Mouse (Mus musculus): ENCODE data around the gene Sult2b1.

- TF ChIP-seq CTCF (IDR thresholded peaks at IDR 0.05) (no peak), EP300 (IDR thresholded peaks at IDR 0.05) (no peak)
These were observed 69.3 kb downstream of the Sult2b1 start, which contains the start of gene Rpl18 for GRCm38 (mm10) chr7:45715090-45715708.
